Mouse (Mus musculus) left cerebral cortex, adult 8-10 months (tissue): ENCODE data around the gene Myadml2. TPM values are rescaled to one million over a fixed set of nuclear protein-coding genes. Genes with fewer than 3 reads are reported as not detected.

Experiments
- DNase-seq, 2 experiments: peaks; one replicate each; pipeline ENCODE4 v3.0.0; 2022; ENCODE audit warnings: low spot score in 2 of 2
- total RNA-seq, 4 experiments: library from RNA; stranded (reverse); gene quantifications; 2 replicates each; pipeline ENCODE4 v1.2.4; 2022

The Myadml2 gene
- total RNA-seq, 4 experiments from 2014 or later = 9.3 to 12.0 (median 10.7) TPM

GRCm38 (mm10) chr11:120630401-120630871, 17.5 kb downstream of the Myadml2 start:
- DNase-seq = no peak

DNA sequence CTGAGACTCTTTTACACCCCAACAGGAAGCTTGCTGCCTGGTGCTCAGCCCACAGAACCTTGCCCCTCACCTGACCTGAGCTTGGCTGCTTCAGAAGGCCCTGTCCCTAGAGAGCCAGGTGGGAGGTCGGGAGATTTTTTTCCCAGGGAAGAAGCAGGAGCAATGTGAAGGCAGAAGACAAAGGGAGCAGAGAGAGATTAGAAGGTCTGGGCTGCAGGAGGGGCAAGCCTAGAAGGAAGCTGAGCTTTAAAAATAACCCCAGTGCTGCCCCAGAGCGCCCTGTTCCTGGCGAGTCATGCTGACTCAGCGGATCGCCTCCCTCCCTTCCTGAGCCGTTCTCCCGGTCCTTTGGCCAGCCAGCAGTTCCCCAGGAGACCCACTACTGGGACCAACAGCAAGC, 18.0 kb downstream of the Myadml2 start:
- DNase-seq = no peak

GRCm38 (mm10) chr11:120629341-120629730, 18.6 kb downstream of the Myadml2 start:
- DNase-seq = no peak

GRCm38 (mm10) chr11:120628601-120629340, 19.2 kb downstream of the Myadml2 start:
- no peak for DNase-seq

- no peak for DNase-seq
Measured at GRCm38 (mm10) chr11:120627468-120628300, 20.3 kb downstream of the Myadml2 start.

- DNase-seq = no peak
Measured at GRCm38 (mm10) chr11:120626785-120627467, 21.0 kb downstream of the Myadml2 start.

GRCm38 (mm10) chr11:120625152-120625775, 22.7 kb downstream of the Myadml2 start, which contains the start of gene Sirt7:
Gene Sirt7 (minus strand): TSS chr11:120625240.
- DNase-seq = no peak

DNA sequence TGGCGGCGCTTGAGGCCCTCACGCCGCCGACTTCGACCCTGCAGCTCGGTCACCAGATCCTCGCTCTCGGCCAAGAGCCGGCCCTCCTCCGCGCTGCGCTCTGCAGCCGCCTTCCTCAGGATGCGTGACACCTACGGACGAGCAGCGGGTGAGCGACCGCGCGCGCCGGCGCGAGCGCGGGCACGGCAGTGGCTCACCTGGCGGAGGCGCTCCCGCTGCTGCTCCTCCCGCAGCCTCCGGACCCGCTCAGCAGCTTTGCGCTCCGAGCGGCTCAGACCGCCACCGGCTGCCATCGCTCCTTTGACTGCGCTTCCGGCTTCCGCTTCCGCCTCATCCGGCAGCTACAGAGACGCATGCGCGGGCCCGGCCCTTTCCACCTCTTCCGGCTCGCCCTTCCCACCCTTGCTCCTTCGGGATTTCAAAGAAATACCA, 23.3 kb downstream of the Myadml2 start:
- peak; percentile 66 to 76 for DNase-seq

GRCm38 (mm10) chr11:120623961-120624679, 23.8 kb downstream of the Myadml2 start:
- DNase-seq = no peak

DNA sequence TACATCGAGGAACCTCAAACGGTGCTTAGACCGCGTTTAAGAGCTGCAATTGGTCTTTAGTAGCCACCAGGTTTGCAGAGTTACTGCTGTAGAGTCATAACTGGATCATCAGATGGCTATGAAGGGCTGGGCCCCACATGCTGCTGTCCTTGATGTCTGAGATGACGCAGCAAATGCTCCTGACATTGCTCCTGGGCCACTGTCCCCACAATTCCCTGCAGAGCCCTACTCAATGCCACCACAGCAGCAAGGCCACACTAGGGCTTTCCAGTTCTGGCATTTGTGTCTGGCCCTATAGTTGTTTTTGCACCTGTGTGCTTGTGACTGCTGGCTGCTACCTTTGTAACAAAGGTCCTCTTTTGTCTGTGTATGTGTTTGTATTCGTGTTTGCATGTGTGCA, 25.2 kb downstream of the Myadml2 start:
- DNase-seq = no peak

DNA sequence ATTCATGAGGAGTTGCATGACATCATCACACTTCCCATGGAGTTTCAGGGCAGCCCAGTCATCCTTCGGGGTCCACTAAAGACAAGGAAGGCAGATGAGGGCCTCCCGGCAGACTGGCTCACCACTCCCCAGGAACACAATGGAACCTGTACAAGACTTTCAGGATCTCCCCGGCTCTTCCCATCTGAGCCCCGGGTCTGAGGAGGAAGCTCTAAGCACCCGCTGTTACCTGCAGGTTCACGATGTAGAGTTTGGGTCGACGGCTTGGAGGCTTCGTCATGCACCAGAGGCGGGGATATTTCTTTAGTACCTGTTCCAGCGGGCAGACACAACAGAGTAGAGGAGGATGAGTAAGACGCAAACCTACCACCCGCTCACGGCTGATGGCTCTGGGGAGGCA, 27.8 kb downstream of the Myadml2 start:
- no peak for DNase-seq

- DNase-seq = no peak
Measured at GRCm38 (mm10) chr11:120618619-120619535, 29.1 kb downstream of the Myadml2 start.

DNA sequence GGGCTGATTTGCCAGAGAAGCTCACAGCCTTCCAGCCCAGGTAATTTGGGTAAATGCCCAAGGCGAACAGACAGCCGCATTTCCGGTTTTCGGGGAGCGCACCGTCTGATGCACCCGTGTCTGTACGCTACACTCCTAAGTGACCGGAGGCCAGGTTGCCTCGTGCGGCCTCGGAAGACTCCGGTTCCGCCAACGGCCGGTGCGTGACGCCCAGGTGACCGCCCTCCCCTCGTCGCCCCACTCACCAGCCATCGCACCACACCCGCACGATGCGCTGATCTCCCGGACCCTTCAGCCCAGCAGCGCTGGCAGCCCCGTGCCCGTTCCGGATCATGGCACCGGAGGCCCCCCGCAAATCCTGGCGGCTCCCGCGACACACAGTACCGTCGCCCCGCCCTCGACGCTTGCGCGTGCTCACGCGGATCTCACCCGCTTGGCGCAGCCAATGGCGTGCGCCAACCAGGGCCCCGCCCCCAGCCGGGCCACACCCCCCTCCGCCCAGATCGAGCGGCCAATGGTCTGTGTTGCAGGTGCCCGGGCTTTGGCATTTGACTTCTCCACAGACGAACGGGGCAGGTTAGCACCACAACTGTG, 30.3 kb downstream of the Myadml2 start, which contains the start of gene Pcyt2:
Pcyt2 (minus strand) TSS at position 418 of the 594 bp plus-strand sequence.
- peak; percentile 80 to 90 for DNase-seq

DNA sequence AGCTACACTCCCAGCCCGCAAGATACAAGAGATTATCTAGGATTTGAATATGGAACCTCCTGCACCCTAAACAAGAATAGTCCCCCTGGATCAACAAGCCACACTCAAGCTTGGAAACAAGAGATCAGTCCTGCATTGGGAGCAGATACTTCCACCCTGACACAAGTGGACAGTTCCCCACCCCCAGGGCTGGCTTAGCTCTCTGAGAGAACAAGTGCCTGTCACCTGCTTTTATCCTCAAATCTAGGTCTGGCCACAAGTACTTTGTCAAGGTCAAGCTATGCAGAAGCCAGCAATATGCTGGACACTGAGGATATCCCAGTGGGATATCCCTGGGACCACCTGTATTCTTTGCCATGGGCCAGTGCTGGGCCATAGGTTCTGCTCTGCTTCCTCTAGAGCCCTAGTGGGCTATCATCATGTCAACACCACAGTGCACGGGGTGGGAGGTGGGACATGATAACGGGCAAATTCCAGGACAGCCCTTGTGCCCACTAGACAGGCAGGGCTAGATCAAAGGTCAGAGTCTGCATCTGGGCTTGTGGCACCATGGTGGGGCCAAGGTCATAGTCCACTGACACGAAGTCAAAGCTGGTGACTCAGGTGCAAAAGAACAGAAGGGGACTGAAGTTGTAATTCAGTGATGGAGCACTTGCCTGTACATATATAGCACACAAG, 31.2 kb downstream of the Myadml2 start:
- no peak for DNase-seq

DNA sequence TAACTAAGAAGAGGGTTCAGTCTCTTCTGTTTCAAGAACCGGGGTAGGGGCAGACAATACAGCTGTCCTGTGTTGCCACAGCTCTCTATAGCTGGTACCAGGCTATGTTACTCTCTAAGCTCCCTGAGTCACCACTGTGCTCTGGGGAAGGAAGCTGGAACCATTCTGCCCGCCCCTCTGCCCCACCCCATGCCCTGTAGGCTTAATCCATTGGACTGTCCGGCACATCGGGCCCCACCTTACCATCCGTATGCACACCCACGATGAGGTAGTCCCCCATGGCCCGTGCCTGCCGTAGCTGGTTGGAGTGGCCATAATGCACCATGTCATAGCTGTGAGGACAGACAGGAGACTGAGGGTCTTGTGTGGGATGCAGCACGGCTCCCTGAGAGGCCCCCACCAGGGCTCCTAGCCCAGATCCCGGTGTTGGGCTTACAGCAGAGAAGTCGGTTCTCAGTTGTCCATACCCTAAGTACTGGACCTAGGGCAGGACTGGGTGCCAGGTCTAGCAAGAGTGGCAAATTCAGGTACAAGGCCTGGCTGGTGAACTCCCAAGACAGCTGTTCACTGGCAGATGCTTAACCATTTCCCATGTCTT, 32.3 kb downstream of the Myadml2 start:
- no peak for DNase-seq

DNA sequence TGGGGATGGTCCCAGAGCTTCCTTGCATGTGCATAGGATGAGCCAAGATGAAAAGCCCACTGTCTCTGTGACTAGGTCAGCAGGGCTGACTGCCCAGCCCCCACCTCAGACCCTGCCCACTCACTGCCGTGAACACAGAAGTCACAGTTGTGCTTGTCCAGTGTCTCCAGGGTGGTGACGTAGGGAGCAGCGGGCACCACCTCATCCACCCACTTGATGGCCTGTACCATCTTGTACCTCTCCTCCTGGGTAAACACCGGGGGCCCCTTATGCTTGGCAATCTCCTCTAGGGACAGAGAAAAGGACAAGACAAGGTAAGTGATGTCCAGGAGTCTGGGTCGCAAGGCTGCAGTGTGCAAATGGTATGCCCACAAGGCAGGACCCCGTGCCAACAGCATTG, 32.8 kb downstream of the Myadml2 start:
- DNase-seq = no peak

GRCm38 (mm10) chr11:120613976-120614375, 34.0 kb downstream of the Myadml2 start:
- DNase-seq = no peak

DNA sequence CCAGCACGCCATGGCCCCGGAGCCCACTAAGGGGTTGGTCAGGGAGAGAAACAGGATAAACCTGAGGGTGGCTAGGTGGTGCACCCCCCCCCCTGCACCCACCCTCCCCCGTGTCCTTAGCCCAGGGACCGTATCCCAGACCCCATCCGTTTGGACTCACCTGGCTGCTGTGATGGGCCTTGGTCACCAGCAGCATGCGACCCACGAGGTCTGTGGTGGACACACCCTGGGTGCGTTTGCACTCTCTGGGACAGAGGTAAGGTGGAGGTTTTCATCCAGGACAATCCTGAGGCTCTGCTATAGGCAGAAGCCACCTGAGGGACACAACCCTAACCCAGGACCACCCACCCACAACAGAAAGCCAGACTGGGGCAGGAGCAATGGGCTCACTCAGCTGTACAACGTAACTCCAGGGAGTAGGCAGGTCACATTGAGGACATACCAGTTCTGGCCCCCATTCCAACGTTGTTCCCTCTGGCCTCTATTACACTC, 34.4 kb downstream of the Myadml2 start:
- DNase-seq = no peak
